Mouse (Mus musculus) liver, postnatal 0 days (tissue): ENCODE data around the gene Olfr1396.

Experiments
- CTCF ChIP-seq: sonication (generic); IDR thresholded peaks from 2 replicates; pipeline ENCODE4 v1.5.1; 2016; ENCODE audit warnings: antibody characterized with exemption, low read depth
- EP300 ChIP-seq: IDR thresholded peaks from 2 replicates; pipeline ENCODE4 v1.6.1; 2016; ENCODE audit warnings: antibody characterized with exemption, low read depth, mild to moderate bottlenecking

DNA sequence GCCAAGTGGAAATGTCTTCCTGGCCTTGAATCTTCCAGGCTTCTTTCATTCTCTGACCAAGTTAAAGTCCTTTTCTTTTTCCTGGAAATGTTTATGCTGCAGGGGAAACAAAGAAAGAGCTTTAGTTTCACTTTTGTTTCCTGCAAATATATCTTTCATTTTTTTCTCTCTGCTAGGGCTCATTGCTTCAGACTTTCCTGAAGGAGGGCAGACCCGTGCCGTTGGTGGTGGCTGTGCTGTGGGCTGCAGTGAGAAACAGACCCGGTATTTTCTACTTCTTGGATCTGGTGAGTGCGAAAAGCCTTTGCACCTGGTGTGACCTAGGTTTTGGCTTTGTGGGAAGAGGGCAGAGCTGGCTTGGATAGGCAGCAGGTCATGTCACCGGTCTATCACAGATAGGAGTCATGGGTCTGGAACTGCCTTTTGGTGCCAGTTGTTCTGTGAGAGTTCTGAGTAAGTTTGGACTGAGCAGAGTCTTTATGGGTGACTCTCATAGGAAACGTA lies 27.8 kb downstream of the Olfr1396 start:
- TF ChIP-seq EP300 = no peak
- TF ChIP-seq CTCF = no peak
